Mouse (Mus musculus): ENCODE results near the gene Limch1.

DNA sequence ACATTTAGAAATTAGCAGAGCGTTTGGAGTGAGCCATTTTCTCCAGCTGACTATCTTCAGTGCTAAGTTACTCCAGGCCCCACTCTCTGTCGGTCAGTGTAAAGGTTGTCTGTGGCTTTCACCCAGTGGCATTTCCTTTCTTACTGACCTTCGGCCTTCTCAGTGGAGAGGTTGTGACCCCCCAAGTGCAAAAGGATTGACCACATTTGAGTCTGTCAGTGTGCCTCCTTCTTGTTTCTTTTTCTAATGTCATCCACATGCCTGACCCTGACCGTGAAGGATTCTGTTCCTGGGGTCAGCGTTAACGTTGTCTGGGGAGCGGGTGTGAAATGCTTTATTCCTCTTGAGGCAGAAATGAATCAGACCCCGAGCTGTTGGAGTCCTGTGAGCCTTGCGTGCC is 191.7 kb downstream of the Limch1 start:
- TF ChIP-seq CTCF (IDR thresholded peaks at IDR 0.05; ENCODE audit: low read depth, low read length) (no peak), POLR2AphosphoS5 (IDR thresholded peaks at IDR 0.05; ENCODE audit: insufficient replicate concordance, low read depth, low read length) (no peak), GATA2 (IDR thresholded peaks at IDR 0.05; ENCODE audit: borderline replicate concordance, low read depth, low read length) (no peak), GATA1 (IDR thresholded peaks at IDR 0.05; ENCODE audit: borderline replicate concordance, low read length) (no peak), TAL1 (conservative IDR thresholded peaks at IDR 0.05; ENCODE audit: low read depth, low read length) (no peak)
